Mouse (Mus musculus) forebrain, postnatal 0 days (tissue): ENCODE results near the gene Banp. TPM values are rescaled to one million over a fixed set of nuclear protein-coding genes. Genes with fewer than 3 reads are reported as not detected.
A peak's percentile ranks its signal among the peaks of the same experiment; 100 is the strongest.

Experiments used
- ATAC-seq: fragments of 200-750 bp; cut with Nextera tagmentation; 2 replicates; pipeline ENCODE4 v1.8.0; 2017; ENCODE audit warnings: mild to moderate bottlenecking, moderate library complexity
- DNase-seq: peaks from one replicate; pipeline ENCODE4 v3.0.0-alpha.2; 2015
- H3K27ac ChIP-seq: fragments of 300-500 bp; sonication (generic); 2 replicates; pipeline ENCODE4 v1.5.1; 2014; ENCODE audit warnings: low read depth, mild to moderate bottlenecking, antibody characterized with exemption, low read length, moderate library complexity, mixed read lengths
- H3K27me3 ChIP-seq: fragments of 300-500 bp; sonication (generic); 2 replicates; pipeline ENCODE4 v1.6.1; 2014; ENCODE audit warnings: mild to moderate bottlenecking, low read length, mixed read lengths; ENCODE audit not compliant: insufficient read depth
- H3K36me3 ChIP-seq: fragments of 300-500 bp; sonication (generic); 2 replicates; pipeline ENCODE4 v1.6.1; 2014; ENCODE audit warnings: mild to moderate bottlenecking, moderate library complexity; ENCODE audit not compliant: insufficient read depth
- H3K4me1 ChIP-seq: fragments of 300-500 bp; sonication (generic); 2 replicates; pipeline ENCODE4 v1.6.1; 2014; ENCODE audit warnings: antibody characterized with exemption; ENCODE audit not compliant: insufficient read depth
- H3K4me2 ChIP-seq: fragments of 300-500 bp; sonication (generic); 2 replicates; pipeline ENCODE4 v1.6.1; 2014; ENCODE audit warnings: low read depth, mild to moderate bottlenecking, moderate library complexity
- H3K4me3 ChIP-seq: fragments of 300-500 bp; sonication (generic); 2 replicates; pipeline ENCODE4 v1.5.1; 2014; ENCODE audit warnings: low read depth, low read length, mixed read lengths
- H3K9ac ChIP-seq: fragments of 300-500 bp; sonication (generic); 2 replicates; pipeline ENCODE4 v1.6.1; 2014; ENCODE audit warnings: mild to moderate bottlenecking
- H3K9me3 ChIP-seq: fragments of 300-500 bp; sonication (generic); 2 replicates; pipeline ENCODE4 v1.6.1; 2016; ENCODE audit warnings: low read length
- CTCF ChIP-seq: sonication (generic); IDR thresholded peaks from 2 replicates; pipeline ENCODE4 v1.5.1; 2016; ENCODE audit warnings: antibody characterized with exemption, control low read depth, low read depth
- WGBS: fragments of 180-500 bp; shearing (Covaris S2); extraction: QIAGEN DNeasy Blood & Tissue Kit; methylation state at CpG from one replicate; pipeline ENCODE4 v1.1.7; 2014; 5-methylcytosine and 5-hydroxymethylcytosine counted together
- microRNA-seq, 2 experiments: library from miRNA; unstranded; fragments of <30 nt; microRNA quantifications; one replicate each; pipeline ENCODE4; 2016
- polyA plus RNA-seq: library from polyadenylated mRNA; unstranded; fragments of >200 nt; fragmentation: Nextera tagmentation; extraction: Ambion mirVana; gene quantifications from 2 replicates; pipeline ENCODE4 v1.2.1, GENCODE M21; 2015
- total RNA-seq: library from RNA; depleted of rRNA; stranded (reverse); fragments of >200 nt; gene quantifications from 2 replicates; pipeline ENCODE4 v1.2.3, GENCODE M21; 2014; rRNA removed

Gene Banp
- total and polyA plus RNA-seq, 2 experiments from 2014 or later, result 29.3 to 37.9 TPM

DNA sequence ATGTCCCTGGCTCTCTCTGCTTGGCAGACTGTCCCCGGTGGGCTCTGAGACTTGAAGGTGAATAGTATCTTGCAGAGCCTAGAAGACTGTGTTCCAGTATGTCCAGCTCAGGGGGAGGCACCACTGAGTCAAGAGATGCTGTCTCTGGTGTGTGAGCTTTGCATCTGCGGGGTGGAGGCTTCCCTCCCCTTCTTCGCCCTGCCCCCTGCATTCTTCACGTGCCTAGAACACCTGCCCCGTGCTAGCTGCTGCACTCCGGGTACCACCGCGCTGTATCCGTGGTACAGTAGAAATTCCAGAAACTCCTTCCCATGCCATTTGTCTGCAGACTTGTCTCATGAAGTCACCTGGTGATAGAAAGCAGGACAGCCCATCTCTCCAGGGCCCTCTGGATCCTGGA, 124.4 kb downstream of the Banp start:
- WGBS, result 82% methylated on average over 9 of the region's 9 CpGs
- no peak for TF ChIP-seq CTCF

DNA sequence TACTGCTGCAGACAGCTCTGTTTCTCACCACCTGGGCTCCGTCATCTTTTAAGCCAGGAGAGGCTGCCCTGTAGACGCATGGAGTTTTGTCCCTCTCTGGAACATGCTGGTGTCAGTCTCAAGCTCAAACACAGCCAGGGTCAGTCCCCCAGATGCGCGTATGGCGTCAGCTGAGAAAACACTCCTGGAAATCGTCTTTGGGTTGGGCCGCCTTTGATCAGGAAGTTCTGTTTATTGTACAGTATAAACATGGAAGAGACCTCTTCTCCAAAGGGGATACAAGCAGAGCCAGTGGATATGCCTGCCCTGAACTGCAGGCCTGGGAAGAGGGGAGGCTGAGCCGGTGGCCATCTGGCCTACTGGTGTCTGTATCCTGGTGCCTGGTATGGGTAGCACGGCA, 124.9 kb downstream of the Banp start:
- Histone ChIP-seq H3K4me3 (no peak overlapping the region), H3K9me3 (no peaks in the 10 kb centered on the region), H3K36me3 (no peaks in the 10 kb centered on the region), H3K4me1 (no peaks in the 10 kb centered on the region), H3K27ac (no peak overlapping the region), H3K9ac (no peak overlapping the region), H3K27me3 (no peaks in the 10 kb centered on the region), H3K4me2 (no peak overlapping the region)
- no peak for ATAC-seq
- 86% methylated on average over 9 of the region's 9 CpGs for whole genome bisulfite sequencing
- DNase-seq, result no peak
- TF ChIP-seq CTCF, result no peak

More for the DNA sequence above, 124.4 kb downstream of the Banp start:
- H3K4me1 ChIP-seq, result no peaks in the 10 kb centered on the region
- no peaks in the 10 kb centered on the region for H3K27me3 ChIP-seq
- H3K4me2 ChIP-seq, result no peak overlapping the region
- no peaks in the 10 kb centered on the region for H3K9me3 ChIP-seq
- DNase-seq, result no peak
- no peaks in the 10 kb centered on the region for H3K36me3 ChIP-seq
- no peak for ATAC-seq
- H3K9ac ChIP-seq, result no peak overlapping the region
- no peak overlapping the region for H3K27ac ChIP-seq
- no peak overlapping the region for H3K4me3 ChIP-seq

DNA sequence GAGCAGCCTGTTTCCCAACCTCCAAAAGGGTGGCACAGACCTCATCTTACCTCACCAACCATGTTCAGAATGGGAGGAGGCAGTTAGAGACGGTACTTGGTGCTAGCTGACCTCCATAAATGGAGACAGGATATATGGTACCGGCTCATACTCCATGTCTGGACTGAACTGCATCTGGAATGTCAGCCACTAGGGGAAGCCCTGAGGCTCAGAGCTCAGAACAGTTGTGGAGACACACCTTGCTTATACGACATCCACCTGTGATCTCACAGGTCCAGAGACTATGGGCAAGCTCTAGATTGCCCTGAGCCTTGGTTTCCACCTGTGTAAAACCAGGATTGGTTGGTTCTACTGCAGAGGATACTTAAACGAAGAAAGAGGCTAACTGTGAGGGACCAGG, 125.4 kb downstream of the Banp start:
- no peaks in the 10 kb centered on the region for H3K27me3 ChIP-seq
- ATAC-seq (no peak), DNase-seq (no peak)
- peak; percentile 24; the same call in 1 of the 2 replicates for TF ChIP-seq CTCF
- H3K4me1 ChIP-seq, result no peaks in the 10 kb centered on the region
- no peak overlapping the region for H3K27ac ChIP-seq
- H3K9ac ChIP-seq, result no peak overlapping the region
- H3K9me3 ChIP-seq, result no peaks in the 10 kb centered on the region
- H3K36me3 ChIP-seq, result no peaks in the 10 kb centered on the region
- no peak overlapping the region for H3K4me3 ChIP-seq
- no peak overlapping the region for H3K4me2 ChIP-seq
- whole genome bisulfite sequencing, result 83% methylated on average over 4 of the region's 4 CpGs

DNA sequence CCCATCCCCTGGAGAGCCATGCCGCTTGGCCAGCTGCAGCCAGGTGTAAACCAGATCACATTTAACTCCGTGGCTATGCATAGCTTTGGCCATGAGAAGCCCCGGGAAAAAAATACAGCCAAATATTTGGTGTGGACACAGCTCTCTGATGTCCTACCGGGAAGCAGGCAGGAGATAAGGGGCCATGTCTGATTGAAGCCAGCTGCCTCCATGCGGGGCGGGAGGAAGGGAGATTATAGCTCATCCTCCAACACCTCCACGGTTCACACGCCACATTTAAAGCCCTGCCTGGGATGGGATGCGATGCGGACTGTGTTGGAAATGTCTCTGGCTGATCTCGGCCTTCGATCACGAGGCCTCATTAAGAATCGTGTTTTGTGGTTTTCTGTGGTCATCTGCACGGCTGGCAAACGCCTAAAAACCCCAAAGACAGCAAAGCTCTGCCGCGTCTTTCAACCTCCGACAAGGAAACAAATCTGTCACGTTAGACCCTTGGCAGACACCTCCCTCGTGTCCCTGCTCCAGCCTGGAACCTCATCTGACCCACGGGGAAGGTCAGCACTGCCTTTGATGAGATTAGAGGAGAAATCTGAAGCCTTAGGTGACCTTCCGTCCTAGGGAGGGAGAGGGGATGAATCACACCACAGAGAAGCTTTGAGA, 126.8 kb downstream of the Banp start:
- H3K9ac ChIP-seq, result no peak overlapping the region
- 59% methylated on average over 23 of the region's 23 CpGs for WGBS
- TF ChIP-seq CTCF, result no peak
- no peaks in the 10 kb centered on the region for H3K9me3 ChIP-seq
- H3K27me3 ChIP-seq, result no peaks in the 10 kb centered on the region
- H3K27ac ChIP-seq, result no peak overlapping the region
- H3K4me3 ChIP-seq, result no peak overlapping the region
- no peak overlapping the region for H3K4me2 ChIP-seq
- DNase-seq, result no peak
- H3K4me1 ChIP-seq, result no peaks in the 10 kb centered on the region
- H3K36me3 ChIP-seq, result no peaks in the 10 kb centered on the region
- ATAC-seq, result no peak

DNA sequence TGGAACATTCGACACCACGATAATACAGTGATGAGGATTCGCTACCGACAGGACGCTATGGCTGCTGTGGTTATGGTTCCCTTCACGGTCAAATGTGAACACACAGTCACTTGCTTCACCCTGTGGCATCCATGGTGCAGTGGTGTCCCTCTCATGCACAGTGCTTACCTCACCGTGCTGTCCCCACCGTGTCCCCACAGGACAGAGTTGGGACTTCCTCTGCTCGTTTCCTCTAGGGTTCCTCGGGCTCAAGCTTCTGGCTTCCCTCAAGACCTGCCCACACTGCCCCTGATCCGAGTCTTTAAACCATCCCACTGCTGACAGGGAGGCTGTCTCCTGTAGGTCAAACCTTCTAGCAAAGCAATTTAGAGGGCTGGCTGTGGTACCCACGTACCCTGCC, 128.8 kb downstream of the Banp start:
- Histone ChIP-seq H3K27ac (no peak overlapping the region), H3K9ac (no peak overlapping the region), H3K9me3 (no peaks in the 10 kb centered on the region), H3K27me3 (no peaks in the 10 kb centered on the region), H3K4me2 (no peak overlapping the region), H3K4me3 (no peak overlapping the region), H3K36me3 (no peaks in the 10 kb centered on the region), H3K4me1 (no peaks in the 10 kb centered on the region)
- no peak for ATAC-seq
- WGBS, result 91% methylated on average over 12 of the region's 12 CpGs
- DNase-seq, result no peak
- no peak for TF ChIP-seq CTCF

Small RNA genes lying within 50 kb of the gene (microRNA-seq; reads per million reads assigned to microRNA genes)
- 0.24 to 0.77 reads per million in 2 experiments for gene Mir7237

Other genes with a start within 250 kb of the Banp start
- gene Jph3, start 220.1 kb upstream of the Banp start, total RNA-seq, result 64.2 and 65.8 TPM in 2 replicates
- 123 and 127 TPM in 2 replicates for gene Jph3, start 220.1 kb upstream of the Banp start, polyA plus RNA-seq
- 46.1 and 51.4 TPM in 2 replicates for gene Klhdc4, start 120.2 kb upstream of the Banp start, total RNA-seq
- 40.1 and 40.3 TPM in 2 replicates for gene Klhdc4, start 120.2 kb upstream of the Banp start, polyA plus RNA-seq
- gene Slc7a5, start 42.1 kb upstream of the Banp start, total RNA-seq, result 58.1 and 99.4 TPM in 2 replicates
- gene Slc7a5, start 42.1 kb upstream of the Banp start, polyA plus RNA-seq, result 64.7 and 67.9 TPM in 2 replicates
- gene Car5a, start 4.8 kb upstream of the Banp start, total RNA-seq, result 0.23 TPM in 1 of 2 replicates, not detected in the other
- 0.48 and 0.52 TPM in 2 replicates for gene Car5a, start 4.8 kb upstream of the Banp start, polyA plus RNA-seq